8 mouse cellular contexts compared by ENCODE assay signal in genomic region chr9:55538377-55538776, GRCm38 (mm10). TPM values are rescaled to one million over a fixed set of nuclear protein-coding genes. Genes with fewer than 3 reads are reported as not detected.
DNase-seq lines count a peak whose midpoint lies in the region; ATAC-seq lines count a peak whose summit lies in the region.

TSS of gene Isl2 (plus strand) at chr9:55538672.

- H3K27me3 ChIP-seq in hindbrain, embryonic 11.5 days (ENCODE audit: control insufficient read depth, insufficient read depth, low read length), result peaks cover 60% of the 10 kb centered on the region
- H3K27me3 ChIP-seq in hindbrain, embryonic 16.5 days (replicated peaks; ENCODE audit: control insufficient read depth, insufficient read depth, low read length), result peaks cover 48% of the 10 kb centered on the region
- peaks cover 75% of the 10 kb centered on the region for H3K27me3 ChIP-seq in limb, embryonic 13.5 days

- no peak within 1 kb of the TSS for H3K4me2 ChIP-seq in hindbrain, embryonic 11.5 days (replicated peaks; ENCODE audit: low read depth, low read length)
- H3K4me2 ChIP-seq in hindbrain, embryonic 16.5 days (ENCODE audit: low read length), result no peak within 1 kb of the TSS
- peak within 1 kb of the TSS; percentile 77 for H3K4me2 ChIP-seq in limb, embryonic 13.5 days (replicated peaks)

- no peak within 1 kb of the TSS for H3K4me3 ChIP-seq in hindbrain, embryonic 11.5 days (ENCODE audit: low read depth, low read length)
- no peak within 1 kb of the TSS for H3K4me3 ChIP-seq in hindbrain, embryonic 16.5 days (ENCODE audit: low read length)
- peak within 1 kb of the TSS; percentile 49 for H3K4me3 ChIP-seq in limb, embryonic 13.5 days

- H3K9ac ChIP-seq in hindbrain, embryonic 11.5 days (ENCODE audit: low read depth, low read length), result no peak within 1 kb of the TSS
- no peak within 1 kb of the TSS for H3K9ac ChIP-seq in hindbrain, embryonic 16.5 days (ENCODE audit: low read depth, low read length)
- H3K9ac ChIP-seq in limb, embryonic 13.5 days, result no peak within 1 kb of the TSS

- no peak within 1 kb of the TSS for H3K27ac ChIP-seq in hindbrain, embryonic 11.5 days (ENCODE audit: low read depth, low read length)
- no peak within 1 kb of the TSS for H3K27ac ChIP-seq in hindbrain, embryonic 16.5 days (ENCODE audit: low read depth, low read length)
- no peak within 1 kb of the TSS for H3K27ac ChIP-seq in limb, embryonic 13.5 days

- peaks cover 5% of the 10 kb centered on the region; the same call in 1 of the 2 replicates for H3K4me1 ChIP-seq in hindbrain, embryonic 11.5 days (replicated peaks; ENCODE audit: control insufficient read depth, insufficient read depth, low read length)
- peaks cover 13% of the 10 kb centered on the region for H3K4me1 ChIP-seq in hindbrain, embryonic 16.5 days (ENCODE audit: control insufficient read depth, insufficient read depth, low read depth, low read length)
- H3K4me1 ChIP-seq in limb, embryonic 13.5 days, result peaks cover 32% of the 10 kb centered on the region

- H3K9me3 ChIP-seq in hindbrain, embryonic 11.5 days (ENCODE audit: control insufficient read depth, low read length), result no peaks in the 10 kb centered on the region
- H3K9me3 ChIP-seq in hindbrain, embryonic 16.5 days (ENCODE audit: control insufficient read depth, low read length), result no peaks in the 10 kb centered on the region
- H3K9me3 ChIP-seq in limb, embryonic 13.5 days, result no peaks in the 10 kb centered on the region

- DNase-seq in adrenal gland, postnatal 10 days, result peak; percentile 43
- DNase-seq in adrenal gland, postnatal 4 days (ENCODE audit: low spot score in 2 of 2), result no peak
- no peak for DNase-seq in hindbrain, embryonic 11.5 days (ENCODE audit: low spot score)
- DNase-seq in NIH3T3 (ENCODE audit: low read depth), result peak; percentile 66
- no peak for DNase-seq in T-cell, adult 2 months (ENCODE audit: low spot score)

- 8% methylated on average over 4 of the region's 4 CpGs for WGBS in hindbrain, embryonic 11.5 days
- WGBS in hindbrain, embryonic 16.5 days, result 4% methylated on average over 4 of the region's 4 CpGs
- WGBS in limb, embryonic 13.5 days, result 17% methylated on average over 4 of the region's 4 CpGs

- ATAC-seq in hindbrain, embryonic 11.5 days (ENCODE audit: low FRiP score), result no peak
- no peak for ATAC-seq in hindbrain, embryonic 16.5 days
- no peak for ATAC-seq in limb, embryonic 13.5 days (ENCODE audit: low FRiP score, low read depth)
- no peak for ATAC-seq in megakaryocyte progenitor cell, adult 5-6 weeks (replicated peaks; ENCODE audit: poor library complexity)

- no peaks in the 10 kb centered on the region for H3K36me3 ChIP-seq in hindbrain, embryonic 11.5 days (ENCODE audit: control insufficient read depth, insufficient read depth, low read length)
- H3K36me3 ChIP-seq in hindbrain, embryonic 16.5 days (ENCODE audit: control insufficient read depth, insufficient read depth, low read length), result no peaks in the 10 kb centered on the region
- H3K36me3 ChIP-seq in limb, embryonic 13.5 days, result no peaks in the 10 kb centered on the region

RNA-seq across cellular contexts. Expression of gene Isl2, which starts in this region (rescaled TPM):
- not detected for total RNA-seq in adrenal gland, postnatal 10 days (2021)
- not detected for total RNA-seq in adrenal gland, postnatal 4 days (2021)
- 15.3 and 23.5 TPM in 2 replicates for polyA plus RNA-seq in hindbrain, embryonic 11.5 days (2014; fragmentation: Nextera tagmentation; extraction: Ambion mirVana)
- 1.8 and 3.6 TPM in 2 replicates for polyA plus RNA-seq in hindbrain, embryonic 16.5 days (2015; fragmentation: Nextera tagmentation; extraction: Ambion mirVana)
- polyA plus RNA-seq in limb, embryonic 13.5 days (2015; fragmentation: Nextera tagmentation; extraction: Ambion mirVana), result 0.65 and 0.79 TPM in 2 replicates
- total RNA-seq in megakaryocyte progenitor cell, adult 5-6 weeks (2015), result not detected in 2 replicates
- not detected in 2 replicates for total RNA-seq in megakaryocyte progenitor cell, adult 5-6 weeks (2017)

Comparison
In these comparisons a context has a peak if more than half of its experiments do, and no peak if none do; other contexts are left out.
1. Peak in DNase-seq in adrenal gland, postnatal 10 days; RNA of the gene not detected or under 1 TPM.